Mouse (Mus musculus): ENCODE data around the gene Erp27. TPM values are rescaled to one million over a fixed set of nuclear protein-coding genes. Genes with fewer than 3 reads are reported as not detected.
"Not testable (repeated sequence)": the region's sequence is repeated elsewhere in the genome, so short reads cannot be mapped to it uniquely, and the experiment has no call there.

Erp27 gene
- polyA plus RNA-seq (2015; fragmentation: Nextera tagmentation; extraction: Ambion mirVana), result 23.9 and 28.7 TPM in 2 replicates

DNA sequence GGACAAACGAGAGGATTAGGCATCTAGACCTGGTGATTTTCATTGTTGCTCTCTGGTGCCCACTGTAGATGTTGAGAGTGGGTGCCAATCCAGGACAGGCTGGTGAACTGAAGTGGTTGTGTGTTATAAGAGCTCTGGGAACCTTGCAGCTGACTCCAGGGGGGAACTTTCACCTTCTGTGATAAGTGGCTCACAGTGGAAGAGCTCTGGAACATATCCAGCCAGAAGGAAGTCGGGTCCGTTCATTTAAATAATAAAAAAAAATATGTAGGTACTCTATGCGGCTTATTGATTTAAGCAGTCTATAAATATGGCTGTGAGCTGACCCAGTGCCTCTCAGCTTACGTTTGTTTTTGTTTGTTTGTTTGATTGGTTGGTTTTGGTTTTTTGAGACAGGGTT, at the start of gene Erp27:
Gene Erp27, minus strand, starts transcription at position 101 of the 400 bp plus-strand sequence.
- no peak within 1 kb of the TSS for H3K4me2 ChIP-seq (ENCODE audit: low read depth, low read length)
- H3K9me3 ChIP-seq (ENCODE audit: control insufficient read depth, low read length), result no peaks in the 10 kb centered on the region
- H3K36me3 ChIP-seq (ENCODE audit: control insufficient read depth, insufficient read depth, low read length), result no peaks in the 10 kb centered on the region
- no peak within 1 kb of the TSS for H3K27ac ChIP-seq (ENCODE audit: low read length)
- no peak within 1 kb of the TSS for H3K9ac ChIP-seq (ENCODE audit: low read depth, low read length)
- no peak within 1 kb of the TSS for H3K4me3 ChIP-seq (ENCODE audit: low read length)
- WGBS, result 62% methylated on average over 5 of the region's 5 CpGs
- H3K4me1 ChIP-seq (ENCODE audit: control insufficient read depth, insufficient read depth, low read length), result peaks cover 5% of the 10 kb centered on the region; the same call in 1 of the 2 replicates
- no peaks in the 10 kb centered on the region for H3K27me3 ChIP-seq (replicated peaks; ENCODE audit: control insufficient read depth, insufficient read depth, low read length)
- ATAC-seq, result peak; percentile 47; the same call in 1 of the 2 replicates

DNA sequence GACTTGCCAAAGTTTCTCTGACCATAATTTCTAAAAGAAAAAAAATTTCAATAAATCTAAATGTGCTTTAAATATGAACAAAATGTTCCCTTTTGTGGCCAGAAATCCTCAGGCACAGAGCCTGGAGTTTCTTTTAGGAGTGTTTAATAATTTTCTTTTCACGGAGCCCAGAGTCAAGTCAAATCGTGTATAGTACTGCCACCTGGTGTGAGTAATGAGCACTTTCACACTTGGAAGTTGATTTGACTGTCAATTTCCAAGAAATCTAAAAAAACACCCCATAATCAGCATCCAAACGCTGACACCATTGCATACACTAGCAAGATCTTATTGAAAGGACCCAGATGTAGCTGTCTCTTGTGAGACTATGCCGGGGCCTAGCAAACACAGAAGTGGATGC, 46.9 kb upstream of the Erp27 start:
- peak; percentile 64; the same call in 1 of the 2 replicates for ATAC-seq
- H3K36me3 ChIP-seq (ENCODE audit: control insufficient read depth, insufficient read depth, low read length); H3K4me1 ChIP-seq (ENCODE audit: control insufficient read depth, insufficient read depth, low read length); H3K4me2 ChIP-seq (ENCODE audit: low read depth, low read length); H3K27ac ChIP-seq (ENCODE audit: low read length); H3K9me3 ChIP-seq (ENCODE audit: control insufficient read depth, low read length); H3K9ac ChIP-seq (ENCODE audit: low read depth, low read length); H3K4me3 ChIP-seq (ENCODE audit: low read length); H3K27me3 ChIP-seq (replicated peaks; ENCODE audit: control insufficient read depth, insufficient read depth, low read length): not testable (repeated sequence)
- WGBS, result 22% methylated on average over 4 of the region's 4 CpGs

GRCm38 (mm10) chr6:136967466-136967865, 45.5 kb upstream of the Erp27 start:
- no peaks in the 10 kb centered on the region for H3K9me3 ChIP-seq (ENCODE audit: control insufficient read depth, low read length)
- H3K36me3 ChIP-seq (ENCODE audit: control insufficient read depth, insufficient read depth, low read length), result no peaks in the 10 kb centered on the region
- peaks cover 4% of the 10 kb centered on the region for H3K4me1 ChIP-seq (ENCODE audit: control insufficient read depth, insufficient read depth, low read length)
- no peak overlapping the region for H3K4me2 ChIP-seq (ENCODE audit: low read depth, low read length)
- 74% methylated on average over 4 of the region's 4 CpGs for WGBS
- no peak overlapping the region for H3K27ac ChIP-seq (ENCODE audit: low read length)
- H3K4me3 ChIP-seq (ENCODE audit: low read length), result no peak overlapping the region
- no peaks in the 10 kb centered on the region for H3K27me3 ChIP-seq (replicated peaks; ENCODE audit: control insufficient read depth, insufficient read depth, low read length)
- no peak overlapping the region for H3K9ac ChIP-seq (ENCODE audit: low read depth, low read length)
- ATAC-seq, result no peak

DNA sequence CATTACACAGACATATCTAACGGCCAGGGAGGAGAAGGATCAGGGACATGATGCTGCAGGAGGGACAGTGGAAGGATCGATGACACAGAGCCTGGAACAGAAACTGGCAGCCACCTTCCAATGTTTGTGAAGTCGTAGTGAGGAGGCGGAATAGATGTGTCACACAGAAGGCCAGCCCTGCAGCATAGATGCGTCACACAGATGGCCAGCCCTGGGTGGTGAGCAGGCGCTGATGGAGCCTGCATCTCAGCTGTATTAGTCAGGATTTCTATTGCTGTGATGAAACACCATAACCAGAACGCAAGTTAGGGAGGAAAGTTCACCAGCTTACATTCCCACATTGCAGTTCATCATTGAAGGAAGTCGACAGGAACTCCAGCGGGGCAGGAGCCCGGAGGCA, 43.9 kb upstream of the Erp27 start:
- H3K4me1 ChIP-seq (ENCODE audit: control insufficient read depth, insufficient read depth, low read length), result peaks cover 4% of the 10 kb centered on the region
- H3K4me2 ChIP-seq (ENCODE audit: low read depth, low read length), result no peak overlapping the region
- H3K4me3 ChIP-seq (ENCODE audit: low read length), result no peak overlapping the region
- no peak for ATAC-seq
- 71% methylated on average over 10 of the region's 10 CpGs for WGBS
- H3K27ac ChIP-seq (ENCODE audit: low read length), result no peak overlapping the region
- no peaks in the 10 kb centered on the region for H3K27me3 ChIP-seq (replicated peaks; ENCODE audit: control insufficient read depth, insufficient read depth, low read length)
- H3K36me3 ChIP-seq (ENCODE audit: control insufficient read depth, insufficient read depth, low read length), result no peaks in the 10 kb centered on the region
- H3K9me3 ChIP-seq (ENCODE audit: control insufficient read depth, low read length), result no peaks in the 10 kb centered on the region
- no peak overlapping the region for H3K9ac ChIP-seq (ENCODE audit: low read depth, low read length)

GRCm38 (mm10) chr6:136964609-136965510, 42.9 kb upstream of the Erp27 start:
- H3K4me2 ChIP-seq (ENCODE audit: low read depth, low read length), result no peak overlapping the region
- 64% methylated on average over 13 of the region's 13 CpGs for WGBS
- H3K9ac ChIP-seq (ENCODE audit: low read depth, low read length), result no peak overlapping the region
- H3K4me1 ChIP-seq (ENCODE audit: control insufficient read depth, insufficient read depth, low read length), result peaks cover 4% of the 10 kb centered on the region
- H3K27me3 ChIP-seq (replicated peaks; ENCODE audit: control insufficient read depth, insufficient read depth, low read length), result no peaks in the 10 kb centered on the region
- no peak for ATAC-seq
- H3K36me3 ChIP-seq (ENCODE audit: control insufficient read depth, insufficient read depth, low read length), result no peaks in the 10 kb centered on the region
- H3K9me3 ChIP-seq (ENCODE audit: control insufficient read depth, low read length), result no peaks in the 10 kb centered on the region
- no peak overlapping the region for H3K27ac ChIP-seq (ENCODE audit: low read length)
- H3K4me3 ChIP-seq (ENCODE audit: low read length), result no peak overlapping the region

GRCm38 (mm10) chr6:136962957-136963356, 41.0 kb upstream of the Erp27 start:
- 76% methylated on average over 11 of the region's 11 CpGs for WGBS
- no peaks in the 10 kb centered on the region for H3K36me3 ChIP-seq (ENCODE audit: control insufficient read depth, insufficient read depth, low read length)
- no peak overlapping the region for H3K27ac ChIP-seq (ENCODE audit: low read length)
- peaks cover 4% of the 10 kb centered on the region for H3K4me1 ChIP-seq (ENCODE audit: control insufficient read depth, insufficient read depth, low read length)
- H3K9ac ChIP-seq (ENCODE audit: low read depth, low read length), result no peak overlapping the region
- H3K4me2 ChIP-seq (ENCODE audit: low read depth, low read length), result no peak overlapping the region
- no peaks in the 10 kb centered on the region for H3K9me3 ChIP-seq (ENCODE audit: control insufficient read depth, low read length)
- no peaks in the 10 kb centered on the region for H3K27me3 ChIP-seq (replicated peaks; ENCODE audit: control insufficient read depth, insufficient read depth, low read length)
- no peak for ATAC-seq
- no peak overlapping the region for H3K4me3 ChIP-seq (ENCODE audit: low read length)

GRCm38 (mm10) chr6:136959131-136959530, 37.2 kb upstream of the Erp27 start:
- H3K4me3 ChIP-seq (ENCODE audit: low read length), result no peak overlapping the region
- H3K9ac ChIP-seq (ENCODE audit: low read depth, low read length), result no peak overlapping the region
- no peaks in the 10 kb centered on the region for H3K4me1 ChIP-seq (ENCODE audit: control insufficient read depth, insufficient read depth, low read length)
- H3K9me3 ChIP-seq (ENCODE audit: control insufficient read depth, low read length), result no peaks in the 10 kb centered on the region
- ATAC-seq, result no peak
- H3K27ac ChIP-seq (ENCODE audit: low read length), result no peak overlapping the region
- H3K36me3 ChIP-seq (ENCODE audit: control insufficient read depth, insufficient read depth, low read length), result no peaks in the 10 kb centered on the region
- WGBS, result 60% methylated on average over 11 of the region's 11 CpGs
- H3K4me2 ChIP-seq (ENCODE audit: low read depth, low read length), result no peak overlapping the region
- H3K27me3 ChIP-seq (replicated peaks; ENCODE audit: control insufficient read depth, insufficient read depth, low read length), result no peaks in the 10 kb centered on the region

- H3K27me3 ChIP-seq (replicated peaks; ENCODE audit: control insufficient read depth, insufficient read depth, low read length), result no peaks in the 10 kb centered on the region
- no peak overlapping the region for H3K9ac ChIP-seq (ENCODE audit: low read depth, low read length)
- no peak overlapping the region for H3K27ac ChIP-seq (ENCODE audit: low read length)
- H3K4me3 ChIP-seq (ENCODE audit: low read length), result no peak overlapping the region
- 63% methylated on average over 7 of the region's 7 CpGs for WGBS
- H3K9me3 ChIP-seq (ENCODE audit: control insufficient read depth, low read length), result no peaks in the 10 kb centered on the region
- H3K4me1 ChIP-seq (ENCODE audit: control insufficient read depth, insufficient read depth, low read length), result no peaks in the 10 kb centered on the region
- no peak overlapping the region for H3K4me2 ChIP-seq (ENCODE audit: low read depth, low read length)
- ATAC-seq, result no peak
- no peaks in the 10 kb centered on the region for H3K36me3 ChIP-seq (ENCODE audit: control insufficient read depth, insufficient read depth, low read length)
These were observed 35.1 kb upstream of the Erp27 start for GRCm38 (mm10) chr6:136957062-136957461.

DNA sequence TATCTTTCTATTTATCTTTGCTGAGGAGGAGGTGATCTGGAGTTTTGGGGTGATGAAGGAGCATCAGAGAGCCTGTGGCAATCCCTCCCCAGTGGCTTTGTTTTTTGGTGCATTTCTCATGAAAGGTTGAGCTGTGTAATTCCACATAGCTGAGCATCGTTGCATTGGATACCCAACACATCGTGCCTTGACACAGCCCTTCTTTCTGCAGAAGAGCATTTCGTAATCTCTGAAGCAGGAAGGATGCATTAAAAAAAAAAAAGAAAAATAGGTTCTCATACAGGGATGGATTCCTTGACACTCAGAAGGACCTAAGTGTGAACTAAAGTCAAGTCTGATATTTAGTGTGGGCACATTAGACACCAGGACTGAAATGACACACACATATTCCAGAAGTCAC, 33.3 kb upstream of the Erp27 start:
- Histone ChIP-seq H3K36me3 (ENCODE audit: control insufficient read depth, insufficient read depth, low read length) (no peaks in the 10 kb centered on the region), H3K27me3 (replicated peaks; ENCODE audit: control insufficient read depth, insufficient read depth, low read length) (no peaks in the 10 kb centered on the region), H3K4me2 (ENCODE audit: low read depth, low read length) (no peak overlapping the region), H3K9ac (ENCODE audit: low read depth, low read length) (no peak overlapping the region), H3K27ac (ENCODE audit: low read length) (no peak overlapping the region), H3K4me3 (ENCODE audit: low read length) (no peak overlapping the region), H3K9me3 (ENCODE audit: control insufficient read depth, low read length) (no peaks in the 10 kb centered on the region), H3K4me1 (ENCODE audit: control insufficient read depth, insufficient read depth, low read length) (no peaks in the 10 kb centered on the region)
- ATAC-seq, result no peak
- 95% methylated on average over 3 of the region's 3 CpGs for WGBS

All from intestine, embryonic 16.5 days (tissue).